Mouse (Mus musculus) urinary bladder, postnatal 14 days (tissue): ENCODE data around the gene Bfar.
"Not testable (repeated sequence)": the region's sequence is repeated elsewhere in the genome, so short reads cannot be mapped to it uniquely, and the experiment has no call there.

Experiments
- DNase-seq: peaks from one replicate; pipeline ENCODE4 v3.0.0; 2021; ENCODE audit warnings: low spot score

Bfar gene

DNA sequence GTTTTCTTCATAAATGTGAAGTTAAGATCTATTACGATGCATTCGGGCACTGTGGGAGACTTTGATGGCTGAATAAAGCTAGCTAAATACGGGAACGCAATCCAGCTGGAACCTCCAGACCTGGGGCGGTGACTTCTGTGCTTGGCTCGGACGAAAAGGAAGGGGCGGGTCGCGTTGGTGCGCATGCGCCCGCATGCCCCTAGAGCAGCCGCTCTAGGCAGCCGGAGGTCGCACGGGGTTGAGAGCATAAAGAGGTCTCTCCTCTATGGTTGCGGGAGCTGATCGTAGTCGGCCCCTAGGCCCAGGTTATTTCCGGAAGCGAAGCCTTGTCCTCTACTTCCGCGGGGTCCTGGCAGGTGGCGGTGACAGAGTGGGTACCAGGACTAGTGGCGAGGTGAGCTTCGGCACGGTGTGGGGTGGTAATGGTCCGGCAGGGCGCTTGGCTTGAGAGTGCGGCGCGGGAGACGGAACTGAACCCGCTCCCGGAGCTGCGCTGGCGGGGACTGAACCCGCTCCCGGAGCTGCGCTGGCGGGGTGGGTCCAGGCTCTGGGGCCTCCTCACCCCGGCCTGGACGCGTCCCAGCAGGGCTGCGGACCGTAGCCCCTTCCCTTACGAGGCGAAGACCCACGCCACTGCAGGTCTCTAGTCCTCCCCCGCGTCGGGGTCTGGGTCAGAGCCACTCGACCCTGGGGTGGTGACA lies at the start of gene Bfar, which contains the start of gene 3110001I22Rik:
Bfar (plus strand) TSS at position 174 of the 701 bp plus-strand sequence.
3110001I22Rik (plus strand) TSS at position 245 of the 701 bp plus-strand sequence.
- DNase-seq: peak; percentile 91

DNA sequence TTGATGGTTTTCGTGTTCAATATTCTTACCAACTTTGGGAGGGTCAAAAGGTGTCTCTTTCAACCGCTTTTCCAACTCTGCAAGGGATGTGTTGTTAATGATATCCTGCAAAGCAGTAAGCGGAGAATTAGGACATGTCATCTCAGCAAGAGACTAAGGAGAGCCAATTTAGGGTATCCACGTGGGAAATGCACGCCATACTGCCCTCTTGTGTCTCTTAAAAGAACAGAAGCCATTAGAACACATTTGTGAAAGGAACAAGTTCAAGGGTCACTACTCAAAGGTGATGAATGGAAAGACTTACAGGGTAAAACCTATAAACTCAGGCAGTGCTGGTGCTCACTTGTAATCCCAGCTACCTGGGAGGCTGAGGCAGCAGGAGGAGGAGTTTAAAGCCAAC lies 43.3 kb upstream of the Bfar start:
- no peak for DNase-seq

DNA sequence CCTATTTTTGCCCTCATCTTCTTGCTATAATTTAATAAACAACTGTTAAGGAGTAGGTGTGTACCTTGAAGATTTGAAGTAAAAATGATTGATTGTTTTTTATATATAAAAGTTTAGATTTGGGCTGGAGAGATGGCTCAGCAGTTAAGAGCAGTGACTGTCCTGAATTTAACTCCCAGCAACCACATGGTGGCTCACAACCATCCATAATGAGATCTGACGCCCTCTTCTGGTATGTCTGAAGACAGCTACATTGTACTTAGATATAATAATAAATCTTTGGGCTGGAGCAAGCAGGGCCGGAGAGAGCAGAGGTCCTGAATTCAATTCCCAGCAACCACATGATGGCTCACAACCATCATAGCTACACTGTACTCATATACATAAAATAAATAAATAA lies 33.5 kb upstream of the Bfar start:
- DNase-seq: not testable (repeated sequence)

DNA sequence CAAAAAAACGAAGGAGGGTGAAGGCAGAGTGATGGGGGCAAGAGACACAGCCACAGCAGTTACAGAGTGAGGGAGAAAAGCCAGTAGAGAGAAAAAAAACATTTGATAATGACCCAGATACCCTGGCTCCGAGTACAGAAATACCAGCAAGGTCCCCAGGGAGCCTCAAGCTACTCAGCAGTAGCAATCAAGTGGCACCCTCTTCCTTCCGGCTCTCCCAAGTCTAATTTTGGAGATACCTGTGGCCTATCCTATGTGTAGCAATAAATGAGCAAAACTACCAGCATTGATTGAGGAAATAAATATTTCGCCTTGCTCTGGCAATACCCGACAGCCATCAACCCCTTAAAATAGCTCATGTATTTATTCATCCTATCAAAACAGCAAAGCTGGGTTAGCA lies 32.1 kb upstream of the Bfar start:
- no peak for DNase-seq

DNA sequence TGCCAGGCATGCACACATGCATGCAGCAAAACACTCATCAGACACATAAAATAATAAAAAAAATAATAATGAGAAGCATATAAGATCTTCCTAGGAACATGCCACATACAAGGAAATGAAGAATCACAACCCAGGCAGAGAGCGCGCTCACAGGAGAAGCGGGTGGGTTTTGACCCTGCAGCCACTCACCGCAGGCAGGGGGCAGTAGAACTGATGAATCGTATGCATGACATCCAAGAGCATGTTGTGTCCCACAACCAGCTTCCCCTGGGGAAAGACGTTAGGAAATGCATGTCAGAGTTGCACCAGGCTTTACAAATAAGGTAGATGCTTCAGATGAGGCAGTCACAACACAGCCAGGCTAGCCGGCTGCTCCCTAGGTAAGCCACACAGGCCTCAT lies 31.6 kb upstream of the Bfar start:
- DNase-seq: no peak

DNA sequence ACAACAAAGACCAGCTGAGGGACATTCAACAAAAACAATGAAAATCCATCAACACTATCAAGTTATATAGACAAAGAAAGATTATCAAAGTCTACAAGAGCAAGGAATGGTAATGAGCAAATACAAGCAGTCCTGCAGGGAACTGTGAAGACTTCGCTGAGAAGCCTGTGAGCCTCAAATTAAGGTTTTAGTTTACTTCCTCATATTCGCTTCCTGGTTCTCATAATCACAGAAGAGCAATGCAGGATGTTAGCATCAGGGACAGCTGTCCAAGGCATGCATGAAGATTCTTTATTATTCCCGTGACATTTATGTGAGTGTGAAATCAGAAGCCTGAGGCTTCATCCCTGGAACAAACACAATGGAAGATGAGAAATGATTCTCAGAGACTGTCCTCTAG lies 27.2 kb upstream of the Bfar start:
- DNase-seq: no peak

DNA sequence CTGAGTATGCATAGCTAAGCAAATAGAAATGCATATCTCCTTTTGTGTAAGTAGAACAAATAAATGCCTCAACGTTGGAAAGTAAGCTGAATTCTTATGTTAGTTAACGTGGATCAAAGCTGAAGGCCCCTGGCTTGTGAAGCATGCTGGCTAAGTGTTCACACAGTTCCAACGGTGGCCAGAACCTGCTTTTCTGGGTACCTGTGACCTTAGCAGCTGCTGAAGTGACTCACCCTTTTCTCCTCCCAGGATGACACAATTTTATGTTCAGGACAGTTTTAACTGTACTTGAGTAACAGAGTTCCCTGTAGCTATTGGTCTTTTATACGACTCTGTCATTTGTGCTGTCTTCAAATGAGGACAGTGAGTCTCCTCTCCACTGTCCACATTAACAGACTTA lies 25.7 kb upstream of the Bfar start:
- DNase-seq: peak; percentile 37

DNA sequence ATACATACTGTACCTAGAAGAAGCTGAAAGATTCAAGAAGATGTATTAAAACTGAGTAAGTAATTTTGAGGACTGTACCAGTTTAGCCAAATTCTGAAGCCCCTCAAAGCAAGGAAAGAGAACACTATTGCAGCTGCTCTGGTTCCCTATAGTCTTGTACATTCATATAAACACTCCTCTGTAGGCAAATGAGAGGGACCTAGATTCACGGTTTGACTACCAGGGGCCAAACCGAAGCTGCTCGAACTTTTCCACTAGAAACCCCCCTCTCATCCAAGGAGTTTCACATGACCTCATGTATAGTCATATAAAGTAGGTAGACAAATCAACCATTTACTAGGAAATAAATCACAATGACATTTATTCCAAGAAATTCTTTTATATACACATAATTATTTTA lies 12.8 kb upstream of the Bfar start:
- no peak for DNase-seq

DNA sequence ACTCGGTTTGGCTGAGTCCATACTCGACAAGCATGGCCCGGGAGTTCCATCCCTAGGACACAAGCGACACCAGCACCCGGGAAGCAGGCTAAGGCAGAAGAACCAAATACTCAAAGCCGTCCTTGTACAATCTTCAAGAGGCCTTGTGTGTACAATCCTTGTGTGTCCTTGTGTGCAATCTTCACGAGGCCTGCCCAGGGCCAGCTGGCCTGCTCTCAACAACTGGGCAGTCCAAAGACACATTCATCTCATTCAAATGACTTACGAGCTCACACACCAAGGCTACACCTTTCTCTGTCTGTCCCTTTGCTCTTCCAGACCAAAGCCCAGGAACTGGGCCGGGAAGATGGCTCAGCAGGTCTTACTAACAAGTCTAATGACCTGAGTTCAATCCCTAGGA lies 10.9 kb upstream of the Bfar start:
- DNase-seq: no peak

DNA sequence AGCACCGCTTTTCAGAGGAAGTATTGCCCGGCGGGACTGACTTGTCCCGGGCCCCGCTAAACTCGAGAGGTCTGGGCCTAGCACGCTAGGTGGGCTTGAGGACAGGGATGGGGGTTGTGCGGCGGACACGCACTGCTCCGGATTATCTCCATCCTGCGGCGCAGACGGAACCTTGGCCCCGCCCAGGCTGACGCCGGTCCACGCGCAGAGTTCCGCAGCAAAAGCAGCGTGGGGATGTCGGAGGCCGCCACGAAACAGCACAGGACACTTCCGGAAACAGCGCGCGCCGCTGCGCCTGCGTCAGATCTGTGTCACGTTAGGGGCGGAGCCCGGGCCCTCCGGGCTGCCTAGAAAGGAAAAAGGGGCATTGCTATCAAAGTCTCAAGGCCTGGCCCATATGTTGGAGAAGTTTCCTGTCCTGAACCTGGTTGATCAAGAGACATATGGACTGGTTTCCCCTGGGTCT lies 3.7 kb upstream of the Bfar start, which contains the start of gene Parn:
Parn (minus strand) TSS at position 293 of the 466 bp plus-strand sequence.
- DNase-seq: peak; percentile 92

DNA sequence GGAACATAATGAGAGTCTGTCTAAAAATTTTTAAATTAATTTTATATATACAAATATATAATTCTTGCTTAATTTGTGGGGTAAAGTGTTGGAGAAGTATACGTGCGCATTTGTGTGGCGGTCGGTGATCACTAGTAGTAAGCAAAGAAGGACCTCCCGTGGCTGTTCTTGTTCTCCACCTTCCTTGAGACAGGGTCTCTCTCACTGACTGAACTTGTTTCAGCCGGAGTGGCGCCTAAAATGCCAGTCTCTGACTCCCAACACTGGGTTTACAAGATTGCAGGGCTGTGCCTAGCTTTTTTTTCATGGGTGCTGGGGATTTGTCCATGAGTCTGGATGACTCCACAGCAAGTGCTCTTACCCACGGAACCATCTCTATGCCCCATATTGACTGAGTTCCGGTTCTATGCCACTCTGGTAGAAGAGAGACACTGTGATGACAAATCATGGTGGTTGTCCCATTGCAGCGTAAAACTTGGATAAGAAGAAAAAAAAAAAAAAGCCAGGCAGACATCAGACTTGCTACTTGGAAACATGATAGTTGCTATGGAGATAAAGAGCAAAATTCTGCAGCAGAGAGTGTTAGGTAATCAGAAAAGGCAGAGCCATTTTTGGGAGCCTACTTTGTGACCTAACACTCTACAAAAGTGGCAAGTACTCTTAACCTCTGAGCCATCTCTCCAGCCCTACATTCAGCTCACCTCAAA lies 3.1 kb upstream of the Bfar start:
- no peak for DNase-seq

DNA sequence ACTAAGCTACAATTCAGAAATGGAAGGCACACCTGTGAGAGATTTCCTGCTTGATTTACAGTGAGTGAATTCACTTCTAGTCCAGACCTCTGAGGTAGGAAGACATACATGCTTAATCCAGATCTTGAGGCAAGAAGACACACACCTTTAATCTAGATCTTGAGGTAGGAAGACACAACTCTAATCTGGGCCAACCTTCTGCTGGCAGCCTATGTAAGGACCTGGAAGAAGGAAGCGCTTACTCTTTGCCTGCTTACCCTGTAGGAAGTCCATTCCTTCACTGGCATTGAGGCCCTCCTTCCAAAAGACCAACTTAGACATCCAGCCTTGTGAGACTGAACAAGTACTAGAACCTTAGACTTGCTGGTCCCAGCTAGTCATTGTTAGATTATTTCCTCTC lies 2.4 kb upstream of the Bfar start:
- DNase-seq: no peak

DNA sequence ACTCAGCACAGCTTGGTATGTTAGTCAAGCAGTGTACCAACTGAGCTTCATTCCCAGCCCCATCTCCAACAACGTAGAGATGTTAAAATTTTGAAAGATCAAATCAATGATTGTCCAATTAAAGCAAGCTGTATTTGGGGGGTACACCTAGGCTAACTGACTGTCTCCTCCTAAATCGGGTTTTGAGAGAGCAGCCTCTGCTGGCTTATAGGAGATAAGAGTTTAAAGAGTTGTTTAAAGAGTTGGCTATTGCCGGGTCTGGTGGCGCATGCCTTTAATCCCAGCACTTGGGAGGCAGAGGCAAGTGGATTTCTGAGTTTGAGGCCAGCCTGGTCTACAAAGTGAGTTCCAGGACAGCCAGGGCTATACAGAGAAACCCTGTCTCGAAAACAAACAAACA lies 762 bp upstream of the Bfar start:
- DNase-seq: not testable (repeated sequence)

DNA sequence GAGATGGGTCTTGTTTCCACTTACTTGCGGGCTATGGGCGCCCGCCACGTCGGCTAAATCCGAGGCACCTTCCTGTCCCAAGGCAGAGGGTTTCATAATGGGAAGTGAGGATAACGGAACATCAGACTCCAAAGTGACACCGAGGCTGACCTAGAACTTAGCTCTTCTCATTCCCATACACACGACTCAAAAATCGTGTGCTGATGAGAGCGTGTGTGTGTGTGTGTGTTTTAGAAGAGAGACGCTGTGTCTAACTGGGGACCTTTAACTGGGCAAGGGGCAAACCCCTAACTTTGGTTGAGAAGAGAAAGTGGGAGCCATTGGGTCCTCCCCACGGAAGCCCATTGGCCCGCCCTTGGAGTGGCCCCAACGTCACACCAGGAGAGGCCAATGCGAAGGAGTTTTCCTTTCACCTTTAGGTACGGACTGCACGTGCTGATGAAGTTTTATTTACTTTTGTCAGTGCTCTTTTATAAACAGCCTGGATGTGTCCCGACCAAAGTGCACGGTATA lies 784 bp downstream of the Bfar start:
- peak; percentile 68 for DNase-seq

DNA sequence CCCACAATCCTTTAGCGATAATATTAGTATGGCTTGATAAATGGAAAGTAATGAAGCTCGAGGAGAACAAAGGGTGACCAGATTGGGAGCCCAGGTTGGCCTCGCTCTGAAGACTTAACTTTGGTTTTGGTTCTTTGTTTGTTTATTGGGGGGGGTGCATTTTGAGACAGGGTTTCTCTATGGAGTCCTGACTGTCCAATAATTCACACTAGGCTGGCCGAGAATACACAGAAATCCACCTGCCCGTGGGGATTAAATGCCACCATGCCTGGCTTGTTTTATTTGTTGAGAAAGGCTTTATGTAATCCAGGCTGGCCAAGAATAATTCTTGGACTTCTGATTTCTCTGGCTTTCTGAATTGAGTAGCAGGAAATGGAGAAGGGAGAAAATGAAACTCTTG lies 1.5 kb downstream of the Bfar start:
- DNase-seq: no peak

DNA sequence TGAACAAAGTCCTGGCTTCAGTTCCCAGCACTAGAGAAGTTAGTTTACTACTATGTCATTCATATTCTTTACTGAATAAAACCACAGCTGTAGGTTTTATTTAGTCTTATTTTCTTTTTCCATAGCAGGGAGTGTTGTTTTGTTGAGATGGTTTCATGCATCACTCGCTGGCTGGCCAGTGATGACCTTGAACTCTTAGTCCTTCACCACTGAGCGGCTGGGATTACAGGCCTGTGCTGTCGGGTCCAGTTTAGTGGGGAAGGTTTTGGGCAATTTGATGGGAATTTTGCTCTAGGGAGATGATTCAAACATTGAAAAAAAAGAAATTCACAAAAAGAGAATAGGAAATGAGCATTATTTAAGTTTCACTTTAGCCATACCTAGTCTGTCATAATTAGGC lies 2.9 kb downstream of the Bfar start:
- DNase-seq: no peak

DNA sequence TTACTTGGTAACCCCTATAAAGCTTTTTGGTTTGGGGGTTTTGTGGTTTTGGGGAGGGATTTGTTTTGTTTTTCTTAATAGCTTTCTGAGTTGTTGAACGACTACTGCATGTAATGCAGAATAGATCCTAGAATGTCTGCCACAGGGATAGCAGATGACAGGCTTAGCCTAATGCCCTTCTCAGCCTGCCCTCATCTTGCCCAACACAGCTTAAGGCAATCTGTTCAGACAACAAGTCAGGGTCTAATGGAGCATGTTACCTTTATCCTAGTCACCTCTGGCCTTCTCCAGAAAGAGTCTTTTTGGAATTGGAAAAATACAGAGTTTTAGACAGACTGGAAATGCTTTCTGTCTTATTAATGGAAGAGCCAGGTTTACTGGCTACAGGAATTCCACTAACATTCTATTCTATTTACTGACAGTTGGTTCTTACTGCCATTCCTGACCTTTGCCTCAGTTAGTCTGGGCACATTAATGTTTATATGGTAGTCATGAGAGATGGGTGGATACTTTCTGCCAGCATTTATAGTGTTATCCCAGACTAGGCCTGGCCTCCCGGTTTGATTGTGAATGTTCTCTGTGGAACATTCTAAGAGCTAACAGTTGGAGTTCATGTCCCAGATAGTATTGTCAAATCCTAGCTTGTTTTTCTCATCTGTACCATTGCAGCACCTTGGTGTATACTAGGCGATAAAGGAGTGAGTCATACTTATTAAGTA lies 7.1 kb downstream of the Bfar start:
- DNase-seq: no peak

DNA sequence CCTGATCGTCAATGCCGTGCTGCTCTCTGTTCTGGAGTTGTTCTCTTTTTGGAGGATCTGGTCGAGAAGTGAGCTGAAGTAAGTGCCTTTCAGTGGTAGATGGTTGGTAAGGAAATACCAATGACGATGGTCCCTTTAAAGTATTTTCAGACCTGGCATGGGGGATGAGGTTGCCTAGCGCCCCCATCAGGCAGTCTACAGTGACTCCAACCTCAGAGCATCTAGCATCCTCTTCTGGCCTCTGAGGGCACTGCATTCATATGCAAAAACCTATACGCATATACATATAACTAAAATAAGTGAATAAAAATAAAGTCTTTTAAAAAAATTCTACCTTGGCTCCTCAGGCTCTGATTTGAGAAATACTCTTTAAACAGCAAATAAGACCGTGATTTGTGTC lies 27.3 kb downstream of the Bfar start:
- DNase-seq: no peak

DNA sequence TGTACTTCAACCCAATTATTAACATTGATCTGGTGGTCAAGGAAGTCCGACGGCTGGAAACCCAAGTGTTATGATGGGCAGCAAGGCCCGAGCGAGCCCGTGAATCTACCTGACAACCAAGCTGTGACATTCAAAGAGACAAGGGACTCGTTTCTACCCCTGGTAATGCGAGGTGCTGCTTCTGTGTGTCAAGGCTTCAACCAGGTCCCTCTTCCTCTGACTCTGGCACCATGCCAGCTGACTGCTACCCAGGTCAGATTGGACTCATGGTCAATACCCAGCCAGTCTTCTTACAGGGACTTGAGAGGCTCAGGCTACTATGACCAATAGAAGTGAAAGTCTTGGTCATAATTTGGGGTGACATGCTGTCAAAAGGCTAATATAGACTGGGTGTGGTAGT lies 30.5 kb downstream of the Bfar start:
- no peak for DNase-seq

DNA sequence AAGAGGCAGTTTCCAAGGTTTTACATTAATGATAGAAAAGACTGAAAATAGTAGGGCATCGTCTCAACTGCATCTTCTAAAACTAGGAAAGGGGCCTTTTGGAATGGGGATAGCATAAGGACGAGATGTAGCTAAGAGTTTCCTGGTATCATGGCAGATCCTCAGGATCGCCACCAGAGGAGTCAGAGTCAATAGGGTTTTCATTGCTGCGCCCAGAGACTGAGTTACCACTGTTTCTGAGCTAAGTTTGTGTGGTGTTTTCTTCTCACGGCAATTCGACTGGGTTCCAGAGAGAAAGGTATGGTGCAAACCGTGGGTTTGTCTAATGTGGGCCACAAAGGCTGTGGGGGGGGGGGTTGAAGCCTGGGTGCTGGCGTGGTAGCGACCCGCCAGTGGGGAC lies 33.0 kb downstream of the Bfar start:
- no peak for DNase-seq

DNA sequence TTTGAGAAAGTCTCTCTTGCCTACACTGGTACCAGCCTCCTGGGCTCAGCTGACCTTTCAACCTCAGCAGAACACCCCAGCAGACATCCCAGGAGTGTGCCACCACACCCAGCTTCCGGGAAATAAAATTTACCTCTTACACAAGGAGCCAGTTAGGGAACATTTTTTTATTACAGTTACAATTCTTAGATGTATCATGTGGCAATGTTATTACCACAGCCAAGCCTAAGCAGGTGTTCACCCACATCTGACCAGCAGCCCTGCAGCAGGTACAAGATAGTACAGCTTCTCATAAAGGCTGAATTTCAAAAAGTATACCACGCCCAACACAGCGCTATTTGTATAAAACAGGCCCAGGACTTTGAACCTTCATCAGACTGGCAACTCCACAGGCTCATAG lies 43.3 kb downstream of the Bfar start:
- no peak for DNase-seq

DNA sequence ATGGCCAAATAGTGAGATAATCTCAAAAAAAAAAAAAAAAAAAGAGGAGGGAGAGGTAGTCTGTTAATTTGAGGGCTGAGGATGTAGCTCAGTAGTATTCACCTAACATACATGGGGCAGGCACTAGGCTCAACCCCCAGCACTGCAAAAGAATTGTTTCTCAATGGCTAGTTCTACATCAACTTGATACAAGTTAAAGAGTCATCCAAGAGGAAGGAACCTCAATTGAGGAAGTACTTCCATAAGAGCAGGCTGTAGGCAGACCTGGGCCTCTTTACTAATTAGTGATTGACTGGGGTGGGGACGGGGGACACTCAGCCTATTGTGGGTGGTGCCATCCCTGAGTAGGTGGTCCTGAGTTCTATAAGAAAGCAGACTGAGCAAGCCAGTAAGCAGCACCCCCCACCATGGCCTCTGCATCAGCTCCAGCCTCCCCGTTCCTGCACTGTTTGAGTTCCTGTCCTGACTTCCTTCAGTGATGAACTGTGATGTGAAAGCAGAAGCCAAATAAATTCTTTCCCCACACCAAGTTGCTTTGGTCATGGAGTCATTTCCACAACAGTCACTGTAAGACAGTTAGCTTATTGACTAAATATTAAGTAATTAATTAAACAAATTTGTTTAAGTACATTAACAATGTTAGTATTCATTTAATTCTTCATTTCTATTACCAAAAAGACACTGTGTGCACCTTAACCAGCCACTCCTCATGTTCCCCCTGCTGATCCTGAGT lies 45.3 kb downstream of the Bfar start:
- DNase-seq: no peak
